Mouse (Mus musculus) liver, adult 2 months (tissue): Measurements from ENCODE around the gene Usp48. TPM values are rescaled to one million over a fixed set of nuclear protein-coding genes. Genes with fewer than 3 reads are reported as not detected.

ENCODE experiments used
- DNase-seq: peaks from one replicate; pipeline ENCODE4 v3.0.0-alpha.2; 2011; ENCODE audit warnings: low read depth, low spot score; ENCODE audit errors: extremely low read depth
- H3K27ac ChIP-seq: fragments of 200-500 bp; replicated peaks from 2 replicates; pipeline ENCODE4 v1.5.1; 2012; ENCODE audit warnings: low read depth, mild to moderate bottlenecking, control low read depth, inconsistent platforms, low read length; ENCODE audit not compliant: insufficient read depth
- H3K27me3 ChIP-seq: fragments of 200-500 bp; 2 replicates; pipeline ENCODE4 v1.6.1; 2012; ENCODE audit warnings: mild to moderate bottlenecking, moderate library complexity, low read length, inconsistent platforms; ENCODE audit not compliant: control insufficient read depth, insufficient read depth
- H3K36me3 ChIP-seq: fragments of 200-500 bp; 2 replicates; pipeline ENCODE4 v1.6.1; 2012; ENCODE audit warnings: low read length, inconsistent platforms; ENCODE audit not compliant: control insufficient read depth, insufficient read depth
- H3K4me1 ChIP-seq: fragments of 200-500 bp; 2 replicates; pipeline ENCODE4 v1.6.1; 2011; ENCODE audit warnings: low read length; ENCODE audit not compliant: control insufficient read depth, insufficient read depth
- H3K4me3 ChIP-seq: fragments of 200-500 bp; 2 replicates; pipeline ENCODE4 v1.5.1; 2011; ENCODE audit warnings: low read depth, mild to moderate bottlenecking, control low read depth, low read length, moderate library complexity; ENCODE audit not compliant: insufficient read depth
- H3K79me2 ChIP-seq: fragments of 200-500 bp; 2 replicates; pipeline ENCODE4 v1.6.1; 2012; ENCODE audit warnings: inconsistent platforms, mild to moderate bottlenecking, low read length, moderate library complexity; ENCODE audit not compliant: control insufficient read depth, insufficient read depth
- H3K9ac ChIP-seq: fragments of 200-500 bp; 2 replicates; pipeline ENCODE4 v1.6.1; 2012; ENCODE audit warnings: low read depth, mild to moderate bottlenecking, control low read depth, inconsistent platforms, low read length
- CTCF ChIP-seq: fragments of 200-500 bp; IDR thresholded peaks from 2 replicates; pipeline ENCODE4 v1.5.1; 2011; ENCODE audit warnings: low read depth, low read length, control low read depth
- POLR2A ChIP-seq: fragments of 200-500 bp; IDR thresholded peaks from 2 replicates; pipeline ENCODE4 v1.6.1; 2011; ENCODE audit warnings: low read length, control low read depth; ENCODE audit not compliant: insufficient read depth; ENCODE audit errors: extremely low read depth
- WGBS: fragments of 180-500 bp; shearing (Covaris S2); methylation state at CpG from one replicate; pipeline ENCODE4 v1.1.7; 2018; 5-methylcytosine and 5-hydroxymethylcytosine counted together
- polyA plus RNA-seq: library from polyadenylated mRNA; depleted of rRNA; stranded (reverse); fragments of >200 nt; gene quantifications from 2 replicates; pipeline ENCODE4 v1.2.3, GENCODE M21; 2012; rRNA removed
- total RNA-seq: library from RNA; depleted of rRNA; stranded (reverse); fragments of >200 nt; gene quantifications from 2 replicates; pipeline ENCODE4 v1.2.3, GENCODE M21; 2014; rRNA removed

The Usp48 gene
- total and polyA plus RNA-seq, 2 experiments, result 19.6 to 21.8 TPM

- no peaks in the 10 kb centered on the region for H3K79me2 ChIP-seq
- H3K9ac ChIP-seq, result peak overlapping the region; percentile 65
- H3K27ac ChIP-seq, result 0 out of 2 replicates have a peak overlapping the region, but pooled peaks have one; percentile 20
- peaks cover 6% of the 10 kb centered on the region for H3K4me1 ChIP-seq
- H3K27me3 ChIP-seq, result no peaks in the 10 kb centered on the region
- peak; percentile 48 for DNase-seq
- WGBS, result 3% methylated on average over 51 of the region's 52 CpGs
- peak overlapping the region; percentile 39; the same call in 1 of the 2 replicates for H3K4me3 ChIP-seq
- TF ChIP-seq POLR2A, result no peak
- TF ChIP-seq CTCF, result no peak
- H3K36me3 ChIP-seq, result no peaks in the 10 kb centered on the region
These were observed 113.8 kb downstream of the Usp48 start for GRCm38 (mm10) chr4:137707216-137707990.

Other genes with a start within 250 kb of the Usp48 start
- gene Cdc42, start 236.0 kb upstream of the Usp48 start, total RNA-seq, result 124 and 131 TPM in 2 replicates
- gene Cdc42, start 236.0 kb upstream of the Usp48 start, polyA plus RNA-seq, result 35.8 and 36.9 TPM in 2 replicates
- not detected in 2 replicates for gene Cela3a, start 184.0 kb upstream of the Usp48 start, total RNA-seq
- gene Cela3a, start 184.0 kb upstream of the Usp48 start, polyA plus RNA-seq, result not detected in 2 replicates
- 16.6 and 59.5 TPM in 2 replicates for gene Cela3b, start 163.2 kb upstream of the Usp48 start, total RNA-seq
- gene Cela3b, start 163.2 kb upstream of the Usp48 start, polyA plus RNA-seq, result 0.42 and 1.0 TPM in 2 replicates
- not detected in 2 replicates for gene 1700013G24Rik, start 140.5 kb upstream of the Usp48 start, total RNA-seq
- gene 1700013G24Rik, start 140.5 kb upstream of the Usp48 start, polyA plus RNA-seq, result 0.09 TPM in 1 of 2 replicates, not detected in the other
- gene Hspg2, start 125.0 kb upstream of the Usp48 start, total RNA-seq, result 7.2 and 11.8 TPM in 2 replicates
- gene Hspg2, start 125.0 kb upstream of the Usp48 start, polyA plus RNA-seq, result 7.2 and 7.6 TPM in 2 replicates
- not detected in 2 replicates for gene Ldlrad2, start 19.2 kb upstream of the Usp48 start, total RNA-seq
- gene Ldlrad2, start 19.2 kb upstream of the Usp48 start, polyA plus RNA-seq, result not detected in 2 replicates
- gene Rap1gap, start 71.0 kb downstream of the Usp48 start, total RNA-seq, result 2.9 and 5.2 TPM in 2 replicates
- gene Rap1gap, start 71.0 kb downstream of the Usp48 start, polyA plus RNA-seq, result 5.8 and 11.5 TPM in 2 replicates
- gene Alpl, start 202.6 kb downstream of the Usp48 start, total RNA-seq, result 5.1 and 6.9 TPM in 2 replicates
- 7.3 and 10.0 TPM in 2 replicates for gene Alpl, start 202.6 kb downstream of the Usp48 start, polyA plus RNA-seq